Mouse (Mus musculus) ovary, postnatal 10 days (tissue): ENCODE measurements around the gene Slc26a1.

Experiments used
- DNase-seq: peaks from one replicate; pipeline ENCODE4 v3.0.0; 2022; ENCODE audit warnings: low spot score

Slc26a1 gene

GRCm38 (mm10) chr5:108691152-108691551 lies 15.8 kb upstream of the Slc26a1 start:
- no peak for DNase-seq

- DNase-seq = no peak
Observed at GRCm38 (mm10) chr5:108689091-108689490, 13.7 kb upstream of the Slc26a1 start.

GRCm38 (mm10) chr5:108680871-108681270 lies 5.5 kb upstream of the Slc26a1 start:
- no peak for DNase-seq

- no peak for DNase-seq
Observed at GRCm38 (mm10) chr5:108679909-108680308, 4.5 kb upstream of the Slc26a1 start.

GRCm38 (mm10) chr5:108678296-108678854 lies 3.0 kb upstream of the Slc26a1 start:
- DNase-seq = no peak

- no peak for DNase-seq
Observed at GRCm38 (mm10) chr5:108677605-108678295, 2.4 kb upstream of the Slc26a1 start.

GRCm38 (mm10) chr5:108676772-108677498 lies 1.6 kb upstream of the Slc26a1 start:
- no peak for DNase-seq

GRCm38 (mm10) chr5:108674624-108675023 lies 745 bp downstream of the Slc26a1 start:
- no peak for DNase-seq

- no peak for DNase-seq
Observed at GRCm38 (mm10) chr5:108671757-108672156, 3.6 kb downstream of the Slc26a1 start.

GRCm38 (mm10) chr5:108670785-108671184 lies 4.6 kb downstream of the Slc26a1 start:
- DNase-seq = no peak

GRCm38 (mm10) chr5:108669986-108670385 lies 5.4 kb downstream of the Slc26a1 start:
- no peak for DNase-seq

GRCm38 (mm10) chr5:108668977-108669936 lies 6.1 kb downstream of the Slc26a1 start, which contains the start of gene Dgkq:
Gene Dgkq (minus strand): TSS chr5:108669672.
- peak; percentile 81 for DNase-seq

- DNase-seq = no peak
Observed at GRCm38 (mm10) chr5:108668387-108668932, 6.9 kb downstream of the Slc26a1 start.

GRCm38 (mm10) chr5:108667370-108667769 lies 8.0 kb downstream of the Slc26a1 start:
- no peak for DNase-seq

- DNase-seq = no peak
Observed at GRCm38 (mm10) chr5:108665066-108665465, 10.3 kb downstream of the Slc26a1 start.

- no peak for DNase-seq
Observed at GRCm38 (mm10) chr5:108662772-108663171, 12.6 kb downstream of the Slc26a1 start.

- peak; percentile 70 for DNase-seq
Observed at GRCm38 (mm10) chr5:108660632-108661268, 14.6 kb downstream of the Slc26a1 start.

- DNase-seq = no peak
Observed at GRCm38 (mm10) chr5:108659698-108660631, 15.4 kb downstream of the Slc26a1 start, which contains the start of gene Idua. Gene Idua (plus strand): TSS chr5:108660331.

GRCm38 (mm10) chr5:108658611-108659010 lies 16.8 kb downstream of the Slc26a1 start:
- DNase-seq = no peak

- no peak for DNase-seq
Observed at GRCm38 (mm10) chr5:108657406-108657805, 18.0 kb downstream of the Slc26a1 start.
